Mouse (Mus musculus) forebrain, postnatal 0 days (tissue): Measurements from ENCODE around the gene Mia3. TPM values are rescaled to one million over a fixed set of nuclear protein-coding genes. Genes with fewer than 3 reads are reported as not detected.
A peak's percentile ranks its signal among the peaks of the same experiment; 100 is the strongest.
"Not testable (repeated sequence)": the region's sequence is repeated elsewhere in the genome, so short reads cannot be mapped to it uniquely, and the experiment has no call there.

ENCODE experiments used
- ATAC-seq: fragments of 200-750 bp; cut with Nextera tagmentation; 2 replicates; pipeline ENCODE4 v1.8.0; 2017; ENCODE audit warnings: mild to moderate bottlenecking, moderate library complexity
- DNase-seq: peaks from one replicate; pipeline ENCODE4 v3.0.0-alpha.2; 2015
- H3K27ac ChIP-seq: fragments of 300-500 bp; sonication (generic); 2 replicates; pipeline ENCODE4 v1.5.1; 2014; ENCODE audit warnings: low read depth, mild to moderate bottlenecking, antibody characterized with exemption, low read length, moderate library complexity, mixed read lengths
- H3K27me3 ChIP-seq: fragments of 300-500 bp; sonication (generic); 2 replicates; pipeline ENCODE4 v1.6.1; 2014; ENCODE audit warnings: mild to moderate bottlenecking, low read length, mixed read lengths; ENCODE audit not compliant: insufficient read depth
- H3K36me3 ChIP-seq: fragments of 300-500 bp; sonication (generic); 2 replicates; pipeline ENCODE4 v1.6.1; 2014; ENCODE audit warnings: mild to moderate bottlenecking, moderate library complexity; ENCODE audit not compliant: insufficient read depth
- H3K4me1 ChIP-seq: fragments of 300-500 bp; sonication (generic); 2 replicates; pipeline ENCODE4 v1.6.1; 2014; ENCODE audit warnings: antibody characterized with exemption; ENCODE audit not compliant: insufficient read depth
- H3K4me2 ChIP-seq: fragments of 300-500 bp; sonication (generic); 2 replicates; pipeline ENCODE4 v1.6.1; 2014; ENCODE audit warnings: low read depth, mild to moderate bottlenecking, moderate library complexity
- H3K4me3 ChIP-seq: fragments of 300-500 bp; sonication (generic); 2 replicates; pipeline ENCODE4 v1.5.1; 2014; ENCODE audit warnings: low read depth, low read length, mixed read lengths
- H3K9ac ChIP-seq: fragments of 300-500 bp; sonication (generic); 2 replicates; pipeline ENCODE4 v1.6.1; 2014; ENCODE audit warnings: mild to moderate bottlenecking
- H3K9me3 ChIP-seq: fragments of 300-500 bp; sonication (generic); 2 replicates; pipeline ENCODE4 v1.6.1; 2016; ENCODE audit warnings: low read length
- CTCF ChIP-seq: sonication (generic); IDR thresholded peaks from 2 replicates; pipeline ENCODE4 v1.5.1; 2016; ENCODE audit warnings: antibody characterized with exemption, control low read depth, low read depth
- WGBS: fragments of 180-500 bp; shearing (Covaris S2); extraction: QIAGEN DNeasy Blood & Tissue Kit; methylation state at CpG from one replicate; pipeline ENCODE4 v1.1.7; 2014; 5-methylcytosine and 5-hydroxymethylcytosine counted together
- polyA plus RNA-seq: library from polyadenylated mRNA; unstranded; fragments of >200 nt; fragmentation: Nextera tagmentation; extraction: Ambion mirVana; gene quantifications from 2 replicates; pipeline ENCODE4 v1.2.1, GENCODE M21; 2015
- total RNA-seq: library from RNA; depleted of rRNA; stranded (reverse); fragments of >200 nt; gene quantifications from 2 replicates; pipeline ENCODE4 v1.2.3, GENCODE M21; 2014

Gene Mia3
- total and polyA plus RNA-seq, 2 experiments from 2014 or later = 87.3 to 131 TPM

- no peak for TF ChIP-seq CTCF
- ATAC-seq (no peak), DNase-seq (no peak)
- H3K9ac ChIP-seq = no peak overlapping the region
- no peaks in the 10 kb centered on the region for H3K4me1 ChIP-seq
- H3K36me3 ChIP-seq = no peaks in the 10 kb centered on the region
- H3K4me2 ChIP-seq = no peak overlapping the region
- no peaks in the 10 kb centered on the region for H3K9me3 ChIP-seq
- peaks cover 25% of the 10 kb centered on the region for H3K27me3 ChIP-seq
- no peak overlapping the region for H3K4me3 ChIP-seq
- WGBS = 86% methylated on average over 2 of the region's 2 CpGs
- H3K27ac ChIP-seq = no peak overlapping the region
Observed at GRCm38 (mm10) chr1:183382621-183383020, 13.3 kb upstream of the Mia3 start.

GRCm38 (mm10) chr1:183381816-183382215 is 12.5 kb upstream of the Mia3 start:
- Histone ChIP-seq H3K4me2 (no peak overlapping the region), H3K27ac (no peak overlapping the region), H3K9me3 (no peaks in the 10 kb centered on the region), H3K4me3 (no peak overlapping the region), H3K9ac (no peak overlapping the region), H3K27me3 (peaks cover 25% of the 10 kb centered on the region), H3K4me1 (no peaks in the 10 kb centered on the region), H3K36me3 (no peaks in the 10 kb centered on the region)
- ATAC-seq (no peak), DNase-seq (no peak)
- TF ChIP-seq CTCF = no peak
- WGBS = 87% methylated on average over 5 of the region's 5 CpGs

- H3K27me3 ChIP-seq = peaks cover 17% of the 10 kb centered on the region
- H3K27ac ChIP-seq, H3K4me1 ChIP-seq, H3K9me3 ChIP-seq, ATAC-seq, H3K36me3 ChIP-seq, DNase-seq, H3K4me2 ChIP-seq, H3K4me3 ChIP-seq, H3K9ac ChIP-seq: not testable (repeated sequence)
- 81% methylated on average over 3 of the region's 3 CpGs for WGBS
Observed at GRCm38 (mm10) chr1:183379376-183379775, 10.0 kb upstream of the Mia3 start.

GRCm38 (mm10) chr1:183378321-183378941 is 9.1 kb upstream of the Mia3 start:
- no peak for DNase-seq
- no peak overlapping the region for H3K27ac ChIP-seq
- H3K4me1 ChIP-seq = no peaks in the 10 kb centered on the region
- WGBS = 88% methylated on average over 10 of the region's 10 CpGs
- no peak overlapping the region for H3K4me2 ChIP-seq
- no peak overlapping the region for H3K4me3 ChIP-seq
- no peaks in the 10 kb centered on the region for H3K9me3 ChIP-seq
- H3K27me3 ChIP-seq = peaks cover 10% of the 10 kb centered on the region
- no peak for ATAC-seq
- TF ChIP-seq CTCF = no peak
- no peaks in the 10 kb centered on the region for H3K36me3 ChIP-seq
- no peak overlapping the region for H3K9ac ChIP-seq

GRCm38 (mm10) chr1:183377045-183377444 is 7.7 kb upstream of the Mia3 start:
- H3K9ac ChIP-seq = no peak overlapping the region
- no peaks in the 10 kb centered on the region for H3K36me3 ChIP-seq
- no peak overlapping the region for H3K4me3 ChIP-seq
- no peak for DNase-seq
- H3K4me2 ChIP-seq = no peak overlapping the region
- ATAC-seq = no peak
- WGBS = 83% methylated on average over 4 of the region's 4 CpGs
- H3K27me3 ChIP-seq = peaks cover 1% of the 10 kb centered on the region; the same call in 1 of the 2 replicates
- no peak for TF ChIP-seq CTCF
- H3K27ac ChIP-seq = no peak overlapping the region
- H3K4me1 ChIP-seq = no peaks in the 10 kb centered on the region
- H3K9me3 ChIP-seq = no peaks in the 10 kb centered on the region

GRCm38 (mm10) chr1:183374728-183375127 is 5.4 kb upstream of the Mia3 start:
- Histone ChIP-seq H3K27ac (no peak overlapping the region), H3K4me2 (no peak overlapping the region), H3K4me1 (no peaks in the 10 kb centered on the region), H3K27me3 (no peaks in the 10 kb centered on the region), H3K4me3 (no peak overlapping the region), H3K9me3 (no peaks in the 10 kb centered on the region), H3K36me3 (no peaks in the 10 kb centered on the region), H3K9ac (no peak overlapping the region)
- 81% methylated on average over 5 of the region's 5 CpGs for WGBS
- DNase-seq (no peak), ATAC-seq (no peak)
- TF ChIP-seq CTCF = no peak

- Histone ChIP-seq H3K36me3 (peaks cover 12% of the 10 kb centered on the region), H3K27me3 (no peaks in the 10 kb centered on the region), H3K4me3 (peak overlapping the region; percentile 89), H3K27ac (peak overlapping the region; percentile 76), H3K9ac (peak overlapping the region; percentile 81), H3K4me2 (peak overlapping the region; percentile 93), H3K9me3 (no peaks in the 10 kb centered on the region), H3K4me1 (0 out of 2 replicates have a peak, but pooled peaks cover 5% of the 10 kb centered on the region)
- DNase-seq (peak; percentile 34), ATAC-seq (peak; percentile 56)
- 1% methylated on average over 55 of the region's 56 CpGs for WGBS
- no peak for TF ChIP-seq CTCF
Observed at GRCm38 (mm10) chr1:183368601-183369400, 552 bp downstream of the Mia3 start.
